Mouse (Mus musculus): ENCODE results near the gene Cpvl. TPM values are rescaled to one million over a fixed set of nuclear protein-coding genes. Genes with fewer than 3 reads are reported as not detected.
A peak's percentile ranks its signal among the peaks of the same experiment; 100 is the strongest.

Cpvl gene
- polyA plus RNA-seq, 1 experiment from 2014 or later = 0.82 TPM

DNA sequence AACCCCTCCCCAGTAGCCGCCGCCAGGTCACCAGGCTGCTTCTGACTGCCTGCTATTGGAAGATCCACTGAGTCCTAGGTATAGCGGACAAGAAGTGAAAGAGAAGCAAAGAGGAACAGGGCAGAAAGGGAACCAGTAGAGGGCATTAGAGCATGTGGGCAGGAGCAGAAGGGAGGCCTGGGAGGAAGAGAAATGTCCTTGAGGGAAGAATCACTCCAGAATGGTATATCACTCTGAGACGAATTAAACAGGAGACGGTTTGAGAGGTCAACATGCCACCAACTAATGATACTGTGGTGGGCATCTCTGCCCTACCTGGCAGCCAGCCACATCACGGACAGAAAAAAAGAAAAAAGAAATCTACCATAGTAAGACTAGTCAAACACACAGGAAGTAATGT is 9.9 kb downstream of the Cpvl start:
- 88% methylated on average over 6 of the region's 6 CpGs for WGBS
- peaks cover 3% of the 10 kb centered on the region; the same call in 1 of the 2 replicates for H3K4me1 ChIP-seq (replicated peaks; ENCODE audit: control insufficient read depth, insufficient read depth, low read length)
- TF ChIP-seq CTCF (IDR thresholded peaks at IDR 0.05; ENCODE audit: low read depth) = peak; percentile 75
- H3K27ac ChIP-seq (ENCODE audit: low read depth, low read length) = no peak overlapping the region
- H3K4me2 ChIP-seq (replicated peaks; ENCODE audit: low read depth) = no peak overlapping the region
- ATAC-seq = no peak
- H3K4me3 ChIP-seq (ENCODE audit: low read depth, low read length) = no peak overlapping the region
- H3K36me3 ChIP-seq (ENCODE audit: control insufficient read depth, insufficient read depth) = no peaks in the 10 kb centered on the region
- H3K9me3 ChIP-seq (ENCODE audit: control insufficient read depth) = no peaks in the 10 kb centered on the region
- H3K9ac ChIP-seq (ENCODE audit: low read depth, low read length) = no peak overlapping the region
- no peaks in the 10 kb centered on the region for H3K27me3 ChIP-seq (replicated peaks; ENCODE audit: control insufficient read depth, insufficient read depth, low read length)

DNA sequence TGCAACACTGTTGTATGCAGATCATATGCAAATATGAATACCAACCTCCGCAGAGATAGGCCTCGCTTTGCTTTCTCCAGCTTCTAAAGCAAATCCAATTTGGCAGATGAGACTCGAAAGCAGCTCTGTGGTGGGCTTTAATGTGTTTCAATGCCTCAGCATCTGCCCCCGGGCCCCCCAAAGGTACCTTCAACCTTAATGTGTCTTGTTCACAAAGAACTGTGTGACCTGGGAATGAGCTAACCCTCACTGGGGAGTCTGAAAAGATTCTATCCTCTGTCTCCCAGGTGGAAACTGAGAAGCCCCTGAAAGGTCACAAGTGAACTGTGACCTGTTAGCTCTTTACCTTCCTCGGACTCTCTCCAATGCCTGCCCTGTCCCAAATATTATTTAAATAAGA is 11.9 kb downstream of the Cpvl start:
- Histone ChIP-seq H3K27me3 (replicated peaks; ENCODE audit: control insufficient read depth, insufficient read depth, low read length) (no peaks in the 10 kb centered on the region), H3K36me3 (ENCODE audit: control insufficient read depth, insufficient read depth) (no peaks in the 10 kb centered on the region), H3K4me2 (replicated peaks; ENCODE audit: low read depth) (no peak overlapping the region), H3K9ac (ENCODE audit: low read depth, low read length) (no peak overlapping the region), H3K9me3 (ENCODE audit: control insufficient read depth) (no peaks in the 10 kb centered on the region), H3K4me3 (ENCODE audit: low read depth, low read length) (no peak overlapping the region), H3K4me1 (replicated peaks; ENCODE audit: control insufficient read depth, insufficient read depth, low read length) (no peaks in the 10 kb centered on the region), H3K27ac (ENCODE audit: low read depth, low read length) (no peak overlapping the region)
- ATAC-seq = no peak
- no peak for TF ChIP-seq CTCF (IDR thresholded peaks at IDR 0.05; ENCODE audit: low read depth)
- 73% methylated on average over 5 of the region's 5 CpGs for WGBS

DNA sequence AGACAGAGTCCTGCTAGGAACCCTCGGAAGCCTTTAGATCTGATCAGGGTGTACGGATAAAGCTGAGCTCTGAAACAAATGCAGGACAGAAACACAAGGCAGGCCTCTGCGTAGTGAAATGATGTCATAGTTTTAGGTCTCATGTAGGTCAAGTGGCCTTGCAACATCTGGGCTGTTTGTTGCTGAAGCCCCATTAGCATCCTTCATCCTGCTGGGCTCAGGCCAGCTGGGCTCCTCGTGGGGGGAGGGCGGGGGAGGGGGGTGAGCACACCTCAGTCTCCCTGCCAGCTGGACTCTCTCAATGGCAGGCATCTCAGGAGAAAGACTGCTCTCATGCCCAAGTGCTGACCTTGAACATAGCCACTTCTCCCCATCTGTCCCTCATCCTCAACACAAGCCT is 12.6 kb downstream of the Cpvl start:
- Histone ChIP-seq H3K4me3 (ENCODE audit: low read depth, low read length) (no peak overlapping the region), H3K9me3 (ENCODE audit: control insufficient read depth) (no peaks in the 10 kb centered on the region), H3K4me1 (replicated peaks; ENCODE audit: control insufficient read depth, insufficient read depth, low read length) (no peaks in the 10 kb centered on the region), H3K36me3 (ENCODE audit: control insufficient read depth, insufficient read depth) (no peaks in the 10 kb centered on the region), H3K27me3 (replicated peaks; ENCODE audit: control insufficient read depth, insufficient read depth, low read length) (no peaks in the 10 kb centered on the region), H3K9ac (ENCODE audit: low read depth, low read length) (no peak overlapping the region), H3K4me2 (replicated peaks; ENCODE audit: low read depth) (no peak overlapping the region), H3K27ac (ENCODE audit: low read depth, low read length) (no peak overlapping the region)
- no peak for ATAC-seq
- no peak for TF ChIP-seq CTCF (IDR thresholded peaks at IDR 0.05; ENCODE audit: low read depth)
- WGBS = 33% methylated on average over 5 of the region's 5 CpGs

DNA sequence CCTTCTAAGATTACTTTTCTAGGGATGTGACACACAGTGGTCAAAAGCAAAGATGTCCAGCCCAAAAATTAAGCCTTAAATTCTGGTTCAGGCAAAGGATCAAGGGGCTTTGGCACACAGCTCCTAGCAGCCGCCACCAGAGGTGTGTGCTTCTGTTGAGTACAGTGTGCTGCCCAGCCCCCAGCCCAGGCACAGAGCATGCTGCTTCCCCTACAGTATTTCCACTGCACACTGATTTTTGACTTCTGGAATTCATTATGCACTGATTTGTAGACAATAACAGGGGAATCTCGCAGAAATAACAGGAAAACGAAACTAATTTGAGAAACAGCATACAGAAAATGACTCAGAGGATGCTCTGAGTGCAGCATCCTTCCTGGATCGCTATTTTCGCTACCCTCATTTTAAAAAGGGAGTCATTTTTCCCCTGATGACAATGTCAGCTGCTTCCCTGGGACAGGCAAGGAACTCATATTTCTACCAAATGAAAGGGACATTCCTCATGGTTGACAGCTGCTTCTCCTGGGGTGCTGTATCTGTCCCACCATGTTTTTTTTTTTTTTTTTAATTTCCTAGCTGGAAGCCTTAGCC is 14.5 kb downstream of the Cpvl start:
- no peak for ATAC-seq
- H3K36me3 ChIP-seq (ENCODE audit: control insufficient read depth, insufficient read depth) = no peaks in the 10 kb centered on the region
- no peak overlapping the region for H3K4me2 ChIP-seq (replicated peaks; ENCODE audit: low read depth)
- no peaks in the 10 kb centered on the region for H3K4me1 ChIP-seq (replicated peaks; ENCODE audit: control insufficient read depth, insufficient read depth, low read length)
- H3K27me3 ChIP-seq (replicated peaks; ENCODE audit: control insufficient read depth, insufficient read depth, low read length) = no peaks in the 10 kb centered on the region
- TF ChIP-seq CTCF (IDR thresholded peaks at IDR 0.05; ENCODE audit: low read depth) = no peak
- no peak overlapping the region for H3K27ac ChIP-seq (ENCODE audit: low read depth, low read length)
- H3K9ac ChIP-seq (ENCODE audit: low read depth, low read length) = no peak overlapping the region
- H3K4me3 ChIP-seq (ENCODE audit: low read depth, low read length) = no peak overlapping the region
- 77% methylated on average over 5 of the region's 5 CpGs for WGBS
- no peaks in the 10 kb centered on the region for H3K9me3 ChIP-seq (ENCODE audit: control insufficient read depth)

DNA sequence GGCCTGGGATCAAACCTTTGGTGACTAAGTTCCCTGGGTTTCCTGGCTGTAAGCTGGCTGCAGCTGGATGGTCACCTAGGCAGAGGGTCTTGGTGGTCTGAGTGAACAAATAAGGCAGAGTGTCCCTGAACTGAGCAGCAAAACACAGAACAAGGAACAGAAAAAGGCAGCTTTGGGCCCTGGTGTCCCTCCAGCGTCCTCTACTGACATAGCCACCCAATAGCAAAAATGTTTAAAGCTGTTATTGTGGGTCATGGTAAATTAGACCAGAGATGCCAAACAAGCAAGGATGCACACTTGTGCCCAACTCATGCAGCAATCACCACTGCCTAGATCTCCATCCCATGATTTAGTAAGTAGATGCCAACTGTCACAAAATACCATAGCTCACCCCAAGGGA is 16.5 kb downstream of the Cpvl start:
- no peaks in the 10 kb centered on the region for H3K9me3 ChIP-seq (ENCODE audit: control insufficient read depth)
- ATAC-seq = no peak
- H3K4me3 ChIP-seq (ENCODE audit: low read depth, low read length) = no peak overlapping the region
- no peak overlapping the region for H3K27ac ChIP-seq (ENCODE audit: low read depth, low read length)
- H3K4me2 ChIP-seq (replicated peaks; ENCODE audit: low read depth) = no peak overlapping the region
- no peaks in the 10 kb centered on the region for H3K4me1 ChIP-seq (replicated peaks; ENCODE audit: control insufficient read depth, insufficient read depth, low read length)
- no peaks in the 10 kb centered on the region for H3K27me3 ChIP-seq (replicated peaks; ENCODE audit: control insufficient read depth, insufficient read depth, low read length)
- no peaks in the 10 kb centered on the region for H3K36me3 ChIP-seq (ENCODE audit: control insufficient read depth, insufficient read depth)
- no peak overlapping the region for H3K9ac ChIP-seq (ENCODE audit: low read depth, low read length)
- no peak for TF ChIP-seq CTCF (IDR thresholded peaks at IDR 0.05; ENCODE audit: low read depth)
- 73% methylated on average over 1 of the region's 1 CpGs for WGBS

DNA sequence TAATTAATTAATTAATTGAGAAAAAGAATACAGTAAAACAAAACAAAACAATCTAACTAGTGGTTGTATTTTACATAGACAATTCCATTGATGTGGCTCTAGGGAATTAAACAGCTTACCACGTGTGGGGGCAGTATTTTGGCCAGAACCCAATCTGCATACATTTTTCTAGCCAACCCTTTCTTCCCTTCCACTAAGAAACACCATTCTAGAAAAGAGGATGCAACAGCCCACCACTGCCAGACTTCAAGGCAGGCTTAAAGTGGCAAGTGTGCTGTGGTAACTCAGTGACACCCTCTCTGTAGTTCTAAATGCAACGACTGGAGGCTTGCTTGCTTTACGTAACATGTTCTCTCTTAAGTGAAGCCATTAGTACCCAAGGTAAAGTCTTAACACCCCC is 18.6 kb downstream of the Cpvl start:
- H3K4me1 ChIP-seq (replicated peaks; ENCODE audit: control insufficient read depth, insufficient read depth, low read length) = no peaks in the 10 kb centered on the region
- ATAC-seq = no peak
- WGBS = 76% methylated on average over 3 of the region's 3 CpGs
- no peaks in the 10 kb centered on the region for H3K36me3 ChIP-seq (ENCODE audit: control insufficient read depth, insufficient read depth)
- no peak overlapping the region for H3K4me3 ChIP-seq (ENCODE audit: low read depth, low read length)
- TF ChIP-seq CTCF (IDR thresholded peaks at IDR 0.05; ENCODE audit: low read depth) = no peak
- H3K9me3 ChIP-seq (ENCODE audit: control insufficient read depth) = no peaks in the 10 kb centered on the region
- H3K27me3 ChIP-seq (replicated peaks; ENCODE audit: control insufficient read depth, insufficient read depth, low read length) = no peaks in the 10 kb centered on the region
- no peak overlapping the region for H3K9ac ChIP-seq (ENCODE audit: low read depth, low read length)
- no peak overlapping the region for H3K4me2 ChIP-seq (replicated peaks; ENCODE audit: low read depth)
- H3K27ac ChIP-seq (ENCODE audit: low read depth, low read length) = no peak overlapping the region

DNA sequence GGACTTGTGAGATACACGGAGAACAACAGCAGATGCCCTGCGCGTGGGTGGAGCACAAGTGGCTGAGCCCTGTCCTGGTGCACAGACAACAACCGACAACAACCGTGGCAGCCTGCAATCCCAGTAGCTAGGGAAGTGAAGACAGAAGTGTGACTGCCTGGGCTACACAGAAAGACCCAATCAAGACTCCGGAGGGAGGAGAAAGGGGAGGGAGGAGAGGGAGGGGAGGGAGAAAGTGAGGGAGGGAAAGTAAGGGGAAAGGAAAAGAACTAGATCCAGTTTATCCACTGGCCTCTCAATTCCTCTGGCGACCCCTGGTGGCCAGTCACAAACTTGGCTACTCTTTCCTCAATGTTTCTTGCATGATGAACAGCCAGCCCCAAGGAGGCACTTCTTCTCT is 20.1 kb downstream of the Cpvl start:
- ATAC-seq = peak; percentile 33; the same call in 1 of the 2 replicates
- Histone ChIP-seq H3K9ac (ENCODE audit: low read depth, low read length) (no peak overlapping the region), H3K27me3 (replicated peaks; ENCODE audit: control insufficient read depth, insufficient read depth, low read length) (no peaks in the 10 kb centered on the region), H3K9me3 (ENCODE audit: control insufficient read depth) (no peaks in the 10 kb centered on the region), H3K27ac (ENCODE audit: low read depth, low read length) (no peak overlapping the region), H3K4me3 (ENCODE audit: low read depth, low read length) (no peak overlapping the region), H3K4me1 (replicated peaks; ENCODE audit: control insufficient read depth, insufficient read depth, low read length) (no peaks in the 10 kb centered on the region), H3K4me2 (replicated peaks; ENCODE audit: low read depth) (peak overlapping the region; percentile 37; the same call in 1 of the 2 replicates), H3K36me3 (ENCODE audit: control insufficient read depth, insufficient read depth) (no peaks in the 10 kb centered on the region)
- TF ChIP-seq CTCF (IDR thresholded peaks at IDR 0.05; ENCODE audit: low read depth) = peak; percentile 94
- 16% methylated on average over 7 of the region's 7 CpGs for WGBS
